Mouse (Mus musculus) adrenal gland, postnatal 14 days (tissue): ENCODE results near the gene Agbl4. TPM values are rescaled to one million over a fixed set of nuclear protein-coding genes. Genes with fewer than 3 reads are reported as not detected.

Source experiments
- DNase-seq: peaks from one replicate; pipeline ENCODE4 v3.0.0; 2021; ENCODE audit warnings: mixed read lengths
- total RNA-seq: library from RNA; stranded (reverse); gene quantifications from 2 replicates; pipeline ENCODE4 v1.2.3, GENCODE M21; 2021

The Agbl4 gene
- total RNA-seq, 1 experiment from 2014 or later, result 0.59 TPM

GRCm38 (mm10) chr4:111448586-111448985 lies 1051.1 kb downstream of the Agbl4 start:
- DNase-seq, result no peak

- DNase-seq, result no peak
These were observed 1052.2 kb downstream of the Agbl4 start for GRCm38 (mm10) chr4:111449442-111450199.

- no peak for DNase-seq
These were observed 1053.9 kb downstream of the Agbl4 start for GRCm38 (mm10) chr4:111451283-111451918.

DNA sequence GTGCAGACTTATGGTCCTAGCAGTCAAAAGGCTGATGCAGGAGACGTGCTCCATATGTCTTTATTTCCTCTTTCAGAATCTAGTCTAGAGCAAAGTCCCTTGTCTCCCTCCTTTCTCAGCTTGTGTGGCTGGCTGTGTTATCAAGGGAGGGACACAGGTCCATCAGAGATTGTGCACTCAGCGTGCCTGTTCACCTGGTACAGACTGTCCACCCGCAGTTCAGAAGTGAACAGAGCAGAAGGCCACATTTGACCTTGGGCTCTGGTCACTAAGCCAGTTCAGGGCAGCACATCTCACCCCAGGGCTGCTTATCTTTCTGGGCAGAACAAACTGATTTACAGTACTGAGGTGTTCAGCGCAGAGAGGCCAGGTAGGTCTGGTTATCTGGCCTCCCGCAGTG lies 1054.7 kb downstream of the Agbl4 start:
- no peak for DNase-seq

- DNase-seq, result no peak
These were observed 1055.8 kb downstream of the Agbl4 start for GRCm38 (mm10) chr4:111453275-111453674.

- DNase-seq, result no peak
These were observed 1058.2 kb downstream of the Agbl4 start for GRCm38 (mm10) chr4:111455621-111456020.

DNA sequence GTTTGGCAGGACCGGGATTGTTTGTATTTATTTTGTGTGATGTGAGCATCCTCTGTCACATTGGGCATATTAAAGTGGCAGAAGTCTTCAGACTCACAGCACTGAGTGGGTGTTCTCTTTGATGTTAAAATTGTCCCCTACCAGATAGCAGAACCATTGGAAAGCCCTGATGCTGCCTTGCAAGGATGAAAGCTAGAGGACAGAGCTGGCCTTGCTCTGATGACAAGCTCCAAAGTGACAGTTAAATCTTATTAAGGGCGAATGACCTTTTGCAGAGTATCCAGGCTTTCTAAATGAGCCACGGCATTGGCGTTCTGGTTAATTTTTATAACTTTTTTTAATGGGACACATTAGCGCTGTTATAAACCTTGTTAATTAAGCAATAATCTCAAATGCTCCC lies 1060.1 kb downstream of the Agbl4 start:
- no peak for DNase-seq

- DNase-seq, result no peak
These were observed 1069.9 kb downstream of the Agbl4 start for GRCm38 (mm10) chr4:111467293-111467773.

DNA sequence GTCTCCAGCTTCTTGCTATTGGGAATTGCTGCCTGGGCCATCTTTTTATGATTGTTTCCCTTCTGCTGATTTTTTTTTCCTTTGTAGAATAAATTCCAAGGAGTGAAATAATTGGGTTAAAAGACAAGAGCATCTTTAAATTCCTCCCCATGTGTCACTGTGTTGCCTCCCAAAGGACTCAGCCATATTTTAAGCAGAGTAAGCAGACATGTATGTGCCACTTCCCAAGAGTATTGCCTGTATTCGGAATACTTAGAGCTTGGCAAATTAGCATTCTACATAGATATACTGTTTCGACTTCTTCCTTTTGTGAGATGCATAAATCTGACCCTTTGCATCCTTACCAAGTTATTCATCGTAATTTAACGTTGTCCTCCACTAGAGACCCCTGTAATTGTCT lies 1070.3 kb downstream of the Agbl4 start:
- no peak for DNase-seq

- DNase-seq, result no peak
These were observed 1072.4 kb downstream of the Agbl4 start for GRCm38 (mm10) chr4:111469847-111470246.

DNA sequence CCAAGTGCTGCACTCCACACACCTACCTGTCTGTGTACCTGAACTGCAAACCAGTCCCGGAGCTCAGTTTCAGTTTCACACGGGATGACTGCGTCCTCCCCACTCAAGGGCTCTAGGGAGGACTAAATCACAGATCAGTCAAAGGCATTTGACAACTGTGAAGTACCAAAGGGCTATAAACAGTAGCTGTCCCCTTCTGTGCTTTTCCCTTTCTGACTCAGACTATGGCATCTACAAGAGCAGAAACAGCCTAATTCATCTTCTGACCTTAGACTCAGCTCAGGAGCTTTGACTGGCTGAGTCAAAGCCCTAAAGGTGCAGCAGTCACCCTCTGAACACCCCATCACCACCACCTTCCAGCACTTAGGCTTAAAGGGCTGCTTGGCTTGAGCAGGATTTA lies 1074.3 kb downstream of the Agbl4 start:
- no peak for DNase-seq

DNA sequence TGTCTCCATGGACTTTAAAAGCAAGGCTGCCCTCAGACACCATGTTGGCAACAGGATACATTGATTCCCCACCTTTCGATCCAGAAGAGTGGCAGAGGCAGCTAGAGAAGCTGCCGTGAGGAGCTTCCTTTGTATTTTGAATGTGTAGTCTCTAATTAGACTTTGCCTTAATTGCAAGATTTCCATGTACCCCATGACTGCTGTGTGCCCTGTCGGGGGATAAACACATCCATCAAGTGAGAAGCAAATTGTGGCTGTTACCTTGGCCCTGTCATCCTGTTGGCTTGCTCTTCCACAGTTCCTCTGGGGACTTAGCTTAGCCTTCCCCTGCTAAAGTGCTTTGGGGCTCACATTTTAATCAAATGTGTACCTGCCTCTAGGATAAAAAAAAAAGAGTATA lies 1075.0 kb downstream of the Agbl4 start:
- DNase-seq, result no peak

DNA sequence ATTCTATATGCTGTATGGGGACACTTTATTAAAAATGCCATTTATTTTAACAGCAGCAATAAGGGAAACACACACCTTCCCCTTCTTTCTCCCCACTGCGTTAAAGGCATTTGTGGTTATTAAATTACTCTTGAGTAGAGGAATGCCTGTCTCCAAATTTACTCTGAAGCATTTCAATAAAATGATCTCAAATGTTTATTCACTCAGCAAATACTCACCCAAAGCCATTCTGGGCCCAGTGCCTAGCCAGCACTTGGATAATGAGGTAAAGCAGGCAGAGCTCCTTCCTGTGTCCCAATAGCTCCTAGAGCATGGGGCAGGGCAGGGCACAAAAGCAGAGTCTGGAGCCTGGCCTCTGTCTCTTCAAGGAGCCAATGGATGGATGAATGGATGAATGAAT lies 1075.6 kb downstream of the Agbl4 start:
- no peak for DNase-seq

- DNase-seq, result peak; percentile 14
These were observed 1078.0 kb downstream of the Agbl4 start for GRCm38 (mm10) chr4:111475374-111475971.

GRCm38 (mm10) chr4:111477507-111477906 lies 1080.0 kb downstream of the Agbl4 start:
- DNase-seq, result no peak

GRCm38 (mm10) chr4:111483499-111483898 lies 1086.0 kb downstream of the Agbl4 start:
- DNase-seq, result no peak

- no peak for DNase-seq
These were observed 1087.7 kb downstream of the Agbl4 start for GRCm38 (mm10) chr4:111485189-111485588.

- no peak for DNase-seq
These were observed 1088.7 kb downstream of the Agbl4 start for GRCm38 (mm10) chr4:111486187-111486586.

- no peak for DNase-seq
These were observed 1089.9 kb downstream of the Agbl4 start for GRCm38 (mm10) chr4:111487233-111487843.

GRCm38 (mm10) chr4:111493750-111494404 lies 1096.4 kb downstream of the Agbl4 start:
- DNase-seq, result peak; percentile 64

DNA sequence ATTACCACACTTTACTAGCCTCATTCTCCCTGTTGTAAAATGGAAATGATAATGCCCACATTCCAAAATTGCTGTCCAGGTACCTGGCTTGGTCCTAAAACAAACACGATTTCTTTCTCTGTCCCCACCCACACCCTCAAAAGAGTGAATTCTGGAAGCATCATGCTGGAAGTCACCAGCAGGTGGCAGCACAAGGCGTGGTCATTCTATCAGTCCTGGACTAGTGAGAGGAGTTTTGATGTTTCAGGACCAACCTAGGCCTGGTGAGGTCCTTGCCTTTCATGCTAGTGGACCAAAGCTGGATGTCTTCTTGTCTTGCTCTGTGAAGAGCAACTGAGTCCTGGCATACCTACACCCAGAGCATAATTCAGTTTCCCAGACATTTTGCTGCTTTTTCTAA lies 1098.5 kb downstream of the Agbl4 start:
- DNase-seq, result peak; percentile 82

DNA sequence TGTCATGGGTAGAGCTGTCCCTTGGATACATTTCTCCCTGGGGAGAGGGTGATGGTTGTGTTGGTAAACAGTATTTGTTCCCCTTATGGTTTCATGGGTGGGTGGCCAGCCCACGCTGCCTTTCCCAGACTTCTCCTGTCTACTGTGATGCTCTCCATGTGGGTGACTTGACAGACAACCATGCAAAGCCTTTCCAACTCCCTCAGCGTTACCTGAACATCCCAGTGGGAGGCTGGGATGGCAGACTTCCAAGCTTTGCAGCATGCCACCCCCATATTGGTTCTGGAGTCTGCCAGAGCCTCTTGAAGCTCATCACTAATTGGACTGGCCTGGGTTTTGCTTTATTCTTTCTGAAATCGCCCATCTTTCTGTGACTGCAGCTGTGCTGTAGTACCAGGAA lies 1101.3 kb downstream of the Agbl4 start:
- peak; percentile 11 for DNase-seq
